Mouse (Mus musculus) T-helper 1 cell (primary cell): ENCODE data around the gene Slc25a22.

Experiments
- in situ Hi-C: fragments of 300-600 bp; cut with MboI, MseI; formaldehyde crosslinking; loops from one replicate; pipeline ENCODE4 v1.15.1; 2025; ENCODE audit warnings: high pct_unique_total_duplicates

The Slc25a22 gene

DNA sequence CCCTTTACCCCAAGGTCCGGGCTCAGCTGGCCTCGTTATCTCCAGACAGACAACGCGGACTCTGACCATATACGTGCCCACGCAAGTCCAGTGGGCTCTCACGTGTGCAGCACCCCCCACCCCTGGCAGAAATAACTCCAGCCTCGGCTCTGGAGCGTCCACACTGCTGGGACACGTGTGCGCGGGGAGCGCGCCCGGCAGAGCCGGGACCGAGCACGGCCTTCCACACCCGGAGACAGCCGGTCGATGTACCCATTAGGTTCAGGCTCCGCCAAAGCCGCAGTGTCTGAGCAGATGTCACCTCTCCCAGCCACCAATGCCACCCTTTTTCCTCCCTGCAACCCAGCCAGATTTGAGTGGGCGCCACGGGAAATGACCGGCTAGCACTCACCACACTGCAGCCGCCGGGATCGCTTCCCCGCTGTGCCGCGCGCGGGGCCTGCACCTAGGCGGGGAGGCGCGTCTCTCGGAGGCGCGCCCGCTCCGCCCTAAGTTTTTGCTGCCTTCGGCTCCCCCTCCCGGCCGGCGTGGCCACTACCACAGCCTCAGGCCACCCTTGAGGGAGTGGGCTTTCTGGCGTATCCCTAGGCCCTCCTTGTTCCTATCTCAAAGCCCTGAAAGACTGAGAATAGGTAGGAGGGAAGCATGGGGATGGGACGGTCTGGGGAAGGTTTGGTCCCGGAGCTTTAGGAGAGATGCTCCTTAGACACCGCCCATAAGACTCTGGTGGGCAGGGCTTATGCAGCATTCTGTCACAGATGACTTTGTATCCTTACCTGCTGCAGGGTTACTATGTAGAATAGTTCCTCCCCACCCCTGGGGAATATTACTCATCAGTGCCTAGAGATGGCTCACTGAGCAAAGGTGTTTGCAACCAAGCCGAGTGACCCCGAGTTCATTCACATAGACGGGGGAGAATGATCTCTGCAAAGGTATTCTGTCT, at the start of gene Slc25a22:
Gene Slc25a22, minus strand, starts transcription at position 715 of the 943 bp plus-strand sequence.
- in situ Hi-C loops = no loop called here

DNA sequence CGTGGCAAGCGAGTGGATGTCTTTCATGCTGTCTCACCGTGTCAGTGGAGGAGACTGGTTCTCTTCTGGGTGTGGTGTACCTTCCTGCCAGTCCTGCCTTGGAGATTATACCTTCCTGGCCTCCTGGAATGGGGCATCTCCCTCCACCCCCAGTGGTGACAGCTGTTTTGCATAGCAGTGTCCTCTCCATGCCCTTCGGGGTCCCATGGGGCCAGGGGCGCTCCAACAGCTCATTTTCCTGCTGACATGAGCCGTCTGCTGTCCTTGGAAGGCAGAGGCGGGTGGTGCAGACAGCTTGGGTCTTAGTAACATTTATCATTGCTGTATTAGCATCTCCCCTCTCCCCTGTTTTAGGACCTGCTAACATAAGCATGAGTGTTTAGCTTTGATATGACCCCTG, 49.4 kb upstream of the Slc25a22 start:
- in situ Hi-C loops = loop anchor here (5.0 kb wide), 2 partner anchors 35 to 270 kb away; no protein-coding TSS in a partner anchor

DNA sequence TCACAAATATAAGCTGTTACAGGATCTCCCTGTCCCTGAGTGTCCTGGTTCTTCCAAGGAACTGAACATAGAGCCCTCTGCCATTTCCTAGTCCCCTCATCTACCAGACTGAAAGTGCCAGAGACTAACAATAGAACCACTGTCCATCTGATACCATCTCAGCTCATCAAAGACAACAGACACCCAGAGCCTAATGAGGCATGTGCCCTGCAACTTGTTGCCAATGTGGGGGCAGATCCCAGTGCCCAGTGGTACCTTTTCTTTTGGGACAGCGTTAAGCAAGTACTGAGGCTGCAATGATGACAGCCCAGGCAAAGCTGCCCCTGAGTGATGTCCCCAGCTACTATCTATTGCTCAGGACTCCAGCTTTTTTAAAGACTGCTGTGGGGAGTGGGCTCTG, 48.5 kb upstream of the Slc25a22 start:
- in situ Hi-C loops = loop anchor here (5.0 kb wide), 2 partner anchors 36 to 271 kb away; no protein-coding TSS in a partner anchor

DNA sequence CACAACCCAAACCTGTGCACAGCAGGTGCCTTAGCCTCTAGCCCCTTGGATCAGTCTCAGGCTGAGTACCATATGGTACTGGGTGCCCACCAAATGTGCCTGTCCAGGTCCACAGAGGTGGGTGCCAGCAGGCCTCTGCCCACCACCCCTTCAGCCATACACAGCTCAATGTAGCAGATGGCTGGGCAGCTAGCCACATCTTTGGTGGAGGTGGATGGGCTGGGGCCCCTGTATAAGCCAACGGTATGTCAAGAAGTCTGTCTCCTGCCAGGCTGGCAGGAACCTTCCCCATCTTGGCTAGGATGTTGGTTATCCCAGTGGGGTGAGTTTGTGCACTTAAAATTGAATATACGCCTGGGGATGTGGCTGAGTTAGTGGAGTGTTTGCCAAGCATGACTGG, 47.9 kb upstream of the Slc25a22 start:
- in situ Hi-C loops = loop anchor here (5.0 kb wide), 2 partner anchors 37 to 272 kb away; no protein-coding TSS in a partner anchor

DNA sequence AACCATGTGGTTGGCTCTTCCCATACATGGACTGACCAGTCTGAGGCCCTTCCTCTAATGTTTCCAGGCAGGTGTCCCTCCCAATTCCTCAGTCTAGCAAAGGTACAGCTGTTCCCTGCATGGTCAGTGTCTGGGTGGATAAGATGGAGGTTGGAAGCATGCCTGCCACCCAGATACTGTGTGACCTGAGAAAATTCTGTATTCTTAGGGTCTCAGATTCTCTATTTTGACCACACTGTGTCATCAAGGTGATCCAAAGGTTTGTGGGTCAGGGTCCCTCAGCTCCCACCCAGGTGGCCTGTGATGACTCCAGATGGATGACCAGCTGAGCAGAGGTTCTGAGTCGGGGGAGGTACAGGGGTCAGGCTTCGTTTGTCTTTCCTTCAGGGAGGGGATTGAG, 47.5 kb upstream of the Slc25a22 start:
- in situ Hi-C loops = loop anchor here (5.0 kb wide), 2 partner anchors 37 to 272 kb away; no protein-coding TSS in a partner anchor

DNA sequence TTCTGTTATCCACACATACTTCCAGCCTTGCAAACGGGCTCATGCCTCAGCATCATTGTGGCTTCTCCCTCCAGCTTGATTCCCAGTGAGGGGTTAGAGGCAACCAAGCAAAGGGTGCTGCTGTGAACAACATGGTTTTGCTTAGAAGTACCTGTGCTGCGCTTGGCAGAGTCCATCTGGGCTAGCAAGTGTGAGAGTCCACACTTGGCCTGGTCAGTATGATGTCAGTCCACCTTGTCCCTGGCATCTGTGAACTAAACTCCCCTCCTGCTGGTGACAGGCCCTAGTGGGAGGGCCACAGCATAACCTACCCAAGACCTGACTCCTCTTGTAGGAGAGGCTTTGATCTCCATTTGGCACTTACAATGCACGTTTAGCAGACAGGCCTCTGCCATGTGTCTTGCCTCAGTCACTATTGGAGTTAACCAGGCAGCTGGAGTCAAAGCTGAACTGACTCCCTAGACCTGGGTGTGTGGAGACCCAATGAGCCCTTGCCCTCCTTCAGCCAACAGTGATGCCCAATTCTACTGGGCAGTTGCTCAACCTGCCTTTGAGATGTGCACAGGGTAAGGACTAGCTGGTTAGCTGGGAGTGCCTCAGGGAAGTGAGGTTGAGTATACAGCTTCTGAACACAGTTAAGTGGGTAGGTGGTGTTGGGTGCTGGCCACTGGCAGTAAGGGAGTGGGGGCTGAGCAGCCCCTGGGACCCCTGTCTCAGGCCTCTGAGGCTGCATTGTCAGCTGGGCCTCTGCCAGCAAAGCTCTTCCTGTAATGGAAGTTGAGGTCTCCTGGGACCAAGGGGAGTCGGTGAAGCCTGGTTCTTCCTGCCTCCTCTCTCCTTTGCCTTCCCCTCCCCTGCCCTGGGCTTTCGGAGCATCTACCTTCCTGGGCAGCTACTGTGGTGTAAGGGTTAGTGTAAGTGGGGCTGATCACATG, 46.8 kb upstream of the Slc25a22 start:
- in situ Hi-C loops = loop anchor here (5.0 kb wide), 3 partner anchors 38 to 273 kb away; no protein-coding TSS in a partner anchor

DNA sequence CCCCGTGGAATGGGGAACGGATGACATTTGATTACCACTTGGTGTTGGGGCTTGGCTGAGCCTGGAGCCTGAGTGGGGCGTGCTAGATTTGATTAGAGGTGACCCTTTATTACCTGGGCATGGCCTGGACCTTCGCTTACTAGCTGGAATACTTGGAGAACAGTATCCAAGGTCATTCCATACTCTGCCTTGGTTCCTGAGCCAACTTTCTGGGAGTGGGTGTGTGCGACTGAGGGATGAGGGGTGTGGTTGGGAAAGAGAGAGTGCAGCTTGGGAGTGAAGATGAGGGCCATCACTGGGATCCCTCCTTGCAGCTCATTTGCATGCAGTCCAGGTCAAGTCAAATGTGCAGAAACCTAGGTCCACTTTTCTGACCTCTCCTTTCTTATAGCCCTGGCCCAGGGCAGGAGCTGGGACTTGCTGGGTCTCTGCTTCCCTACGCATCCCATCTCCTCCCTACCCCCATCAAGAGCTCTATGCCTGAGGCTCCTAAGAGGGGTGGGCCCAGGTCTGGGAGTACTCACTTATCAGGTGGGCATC, 45.5 kb upstream of the Slc25a22 start:
- in situ Hi-C loops = loop anchor here (5.0 kb wide), 1 partner anchor 184 kb away; no protein-coding TSS in a partner anchor

DNA sequence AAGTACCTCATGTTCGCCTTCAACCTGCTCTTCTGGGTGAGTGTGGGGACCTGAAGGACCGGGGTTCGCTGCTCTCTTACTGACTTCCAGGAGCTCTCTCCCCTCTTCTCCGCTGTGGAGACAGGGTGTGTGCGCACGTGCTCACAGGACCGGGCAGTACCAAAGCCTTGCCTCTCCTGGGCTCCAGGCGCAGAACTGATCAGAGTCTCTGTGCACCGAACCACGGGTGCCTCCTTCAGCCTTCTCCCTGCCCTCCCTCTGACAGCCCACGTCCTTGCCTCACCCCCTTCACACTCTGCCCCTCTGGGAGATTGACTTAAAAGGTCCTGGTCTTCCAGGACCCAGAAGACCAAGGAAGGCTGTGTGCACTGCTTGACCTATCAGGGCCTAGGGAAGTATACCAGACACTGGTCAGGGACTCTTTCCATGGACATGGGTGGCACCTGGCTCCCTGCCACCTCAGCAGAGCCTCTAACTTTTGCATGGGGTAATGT, 44.9 kb upstream of the Slc25a22 start:
- in situ Hi-C loops = loop anchor here (5.0 kb wide), 1 partner anchor 185 kb away; no protein-coding TSS in a partner anchor

DNA sequence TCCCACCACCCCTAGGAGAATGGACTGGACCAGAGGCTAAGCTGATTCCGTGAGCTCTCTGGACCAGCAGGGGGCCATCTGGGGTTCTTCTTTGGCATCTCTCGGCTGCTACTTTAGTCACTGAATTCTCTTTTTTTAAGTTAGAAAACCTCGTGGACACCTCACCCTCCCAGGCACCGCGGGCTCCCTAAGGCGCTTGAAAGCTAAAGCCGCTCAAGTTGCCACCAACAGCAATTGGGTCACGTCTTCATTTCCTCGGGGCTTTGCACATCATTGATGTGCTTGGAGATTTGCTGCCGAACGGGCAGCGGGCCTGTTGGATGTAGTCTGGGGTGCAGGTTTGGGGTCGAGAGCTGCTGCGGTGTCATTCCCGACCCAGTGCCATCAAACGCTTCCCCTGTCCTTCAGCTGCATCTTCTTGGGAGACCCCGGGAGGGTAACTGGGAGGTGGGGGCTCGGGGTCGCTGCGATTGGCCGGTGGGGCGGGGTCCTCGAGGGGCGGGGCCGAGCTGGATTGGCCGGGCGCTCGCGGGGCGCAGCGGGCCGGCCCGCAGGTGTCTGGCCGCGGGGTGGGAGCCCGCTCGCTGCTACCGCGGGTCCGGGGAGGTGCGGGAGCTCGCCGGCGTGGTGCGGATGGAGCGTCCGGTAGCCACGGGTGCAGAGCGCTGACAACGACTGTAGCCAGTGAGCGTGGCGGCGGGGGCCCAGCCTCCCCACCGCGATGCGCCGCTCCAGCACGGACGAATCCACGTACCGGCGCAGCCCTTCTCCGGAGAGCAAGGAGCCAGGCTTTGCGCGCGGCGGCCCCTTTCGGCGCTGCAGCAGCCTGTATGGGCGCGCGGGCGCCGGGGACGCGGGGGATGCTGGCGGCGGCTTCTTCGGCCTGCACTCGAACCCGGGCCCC, 44.1 kb upstream of the Slc25a22 start:
- in situ Hi-C loops = loop anchor here (5.0 kb wide), 1 partner anchor 186 kb away; no protein-coding TSS in a partner anchor

DNA sequence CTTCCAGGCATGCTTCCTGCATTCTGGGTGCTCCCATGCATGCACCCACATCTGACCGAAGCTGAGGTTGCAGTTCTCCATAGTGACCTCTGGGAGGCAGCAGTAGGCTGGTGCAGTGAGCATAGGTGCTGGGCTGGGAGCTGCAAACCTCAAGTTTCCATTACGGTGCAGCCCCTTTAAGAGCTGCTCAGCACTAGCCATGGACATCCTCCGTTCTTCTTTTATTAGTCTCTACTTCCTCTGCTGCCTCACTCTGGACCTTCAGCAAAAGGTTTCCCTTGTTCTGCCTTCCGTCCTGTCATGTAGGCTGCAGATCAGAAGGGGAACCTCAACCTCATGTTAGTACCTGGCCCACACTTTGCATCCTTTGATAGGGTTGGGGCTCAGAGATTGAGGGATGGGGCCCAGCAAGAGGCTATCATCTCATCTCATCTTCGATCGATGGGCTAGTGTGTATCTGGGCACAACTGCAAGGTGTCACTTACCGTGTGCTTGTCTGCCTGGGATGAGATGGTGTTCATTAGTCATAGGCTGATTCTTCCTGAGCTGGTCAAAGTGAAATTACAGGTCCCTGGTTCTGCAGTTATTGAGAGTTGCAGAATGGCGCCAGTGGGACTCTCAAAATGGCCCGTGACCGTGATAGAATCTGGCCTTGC, 43.3 kb upstream of the Slc25a22 start:
- in situ Hi-C loops = loop anchor here (5.0 kb wide), 1 partner anchor 186 kb away; no protein-coding TSS in a partner anchor

DNA sequence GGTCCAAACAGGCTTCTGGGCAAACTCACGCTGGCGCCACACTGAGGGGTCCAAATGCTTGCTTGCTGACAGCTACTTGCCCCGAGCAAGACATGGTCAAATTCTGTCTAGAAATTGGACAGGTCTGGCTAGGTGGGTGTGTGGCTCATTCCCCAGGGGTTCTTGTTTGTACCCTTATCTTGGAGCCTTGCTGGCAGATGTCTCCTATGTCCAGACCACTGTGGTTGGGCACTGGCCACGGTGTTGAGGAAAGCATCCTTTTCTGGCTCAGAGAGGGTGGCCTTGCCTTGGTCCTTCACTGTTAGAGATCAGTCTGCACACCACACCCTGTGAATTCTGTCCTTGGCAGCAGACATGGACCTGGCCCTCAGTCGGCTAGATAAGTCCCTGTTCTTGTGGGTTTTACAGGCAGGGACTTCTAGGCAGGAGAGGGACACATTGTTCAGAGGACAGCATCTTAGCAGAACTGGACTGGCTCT, 40.6 kb upstream of the Slc25a22 start:
- in situ Hi-C loops = loop anchor here (10.0 kb wide), 1 partner anchor 906 kb away; the partner anchor contains the start of genes Ctsd and Gm49369

DNA sequence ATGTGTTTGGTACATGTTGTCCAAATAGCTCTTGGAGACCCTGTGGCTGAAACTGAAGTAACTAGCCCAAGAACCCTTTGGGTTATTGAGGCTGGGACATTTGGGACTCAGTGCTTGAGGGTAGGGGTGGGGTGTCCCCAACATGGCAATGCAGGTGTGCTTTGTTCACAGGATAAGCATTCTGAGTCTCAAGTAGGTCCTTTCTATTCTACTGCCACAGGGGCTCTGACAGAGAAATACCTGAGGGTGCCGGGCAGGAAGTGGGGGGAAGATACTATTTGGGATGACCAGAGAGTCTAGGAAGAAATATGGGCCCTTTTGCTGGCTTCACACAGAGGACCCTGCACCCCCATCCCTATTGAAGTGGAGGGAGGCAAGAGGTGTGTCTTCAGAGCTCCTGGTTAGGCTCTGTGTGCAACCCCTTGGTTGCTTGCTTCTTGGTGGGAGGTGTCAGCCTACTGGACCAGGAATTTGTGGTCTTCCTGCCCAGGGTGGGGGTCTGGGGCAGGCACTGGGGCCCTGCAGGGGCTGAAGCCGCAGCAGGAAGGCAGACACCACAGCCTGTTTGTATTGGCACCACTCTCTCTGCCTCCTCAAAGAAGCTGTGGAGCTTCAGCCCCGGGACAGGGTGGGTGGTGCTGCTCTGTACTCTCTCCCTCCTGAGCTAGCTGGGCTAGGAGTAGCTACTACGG, 40.0 kb upstream of the Slc25a22 start:
- in situ Hi-C loops = loop anchor here (10.0 kb wide), 1 partner anchor 907 kb away; the partner anchor contains the start of genes Ctsd and Gm49369

DNA sequence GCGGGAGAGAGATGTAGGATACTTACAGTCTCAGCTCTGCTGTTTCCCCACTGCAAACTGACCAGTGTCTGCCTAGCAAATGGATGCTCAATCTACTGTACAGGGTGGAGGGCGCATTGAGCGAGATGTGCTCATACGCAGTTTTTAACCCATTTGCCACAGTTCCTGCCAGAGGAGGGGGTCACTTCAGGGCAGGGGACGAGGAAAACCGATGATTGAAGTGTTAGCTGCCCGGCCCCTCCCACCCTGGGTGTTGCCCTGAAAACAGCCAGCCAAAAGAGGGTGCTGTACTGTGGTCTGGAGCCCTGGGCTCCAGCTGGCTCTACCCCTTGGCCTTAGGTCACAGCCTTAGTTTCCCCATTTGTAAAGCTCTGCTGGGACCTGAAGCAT, 39.3 kb upstream of the Slc25a22 start:
- in situ Hi-C loops = loop anchor here (10.0 kb wide), 1 partner anchor 908 kb away; the partner anchor contains the start of genes Ctsd and Gm49369

DNA sequence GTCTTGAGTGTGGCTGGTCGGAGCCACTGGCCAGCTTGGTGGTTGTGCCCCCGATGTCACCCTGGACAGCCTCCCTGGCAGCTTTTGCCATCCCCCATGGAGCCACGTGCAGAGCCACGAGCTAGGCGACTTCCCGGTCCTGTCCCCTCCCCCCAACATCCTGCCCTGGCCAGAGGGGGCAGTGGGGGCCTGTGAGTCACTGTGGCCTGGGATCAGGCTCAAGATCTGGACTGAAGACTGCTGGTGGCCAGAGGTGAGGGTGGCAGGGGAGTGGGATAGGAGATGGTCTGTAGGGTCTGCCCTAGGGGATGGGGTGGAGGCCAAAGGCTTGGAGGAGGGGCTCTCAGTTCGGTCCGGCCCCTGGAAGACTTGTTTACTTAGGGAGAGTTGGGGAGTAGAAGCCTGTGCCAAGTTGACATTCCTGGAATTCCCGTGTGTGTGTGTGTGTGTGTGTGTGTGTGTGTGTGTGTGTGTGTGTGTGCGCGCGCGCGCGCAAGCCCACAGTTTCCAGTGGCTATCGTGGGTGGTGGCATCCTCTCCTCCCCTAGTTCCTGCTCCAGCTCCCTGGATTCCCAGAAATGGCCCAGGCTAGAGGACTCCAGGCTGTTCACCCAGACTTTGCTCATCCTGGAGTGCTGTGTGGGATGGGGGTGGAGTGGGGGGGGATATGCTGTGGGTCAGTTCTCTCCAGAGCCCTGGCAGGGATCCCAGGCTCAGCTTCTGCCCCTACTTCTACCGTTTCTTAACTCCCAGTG, 38.7 kb upstream of the Slc25a22 start:
- in situ Hi-C loops = loop anchor here (10.0 kb wide), 1 partner anchor 908 kb away; the partner anchor contains the start of genes Ctsd and Gm49369

DNA sequence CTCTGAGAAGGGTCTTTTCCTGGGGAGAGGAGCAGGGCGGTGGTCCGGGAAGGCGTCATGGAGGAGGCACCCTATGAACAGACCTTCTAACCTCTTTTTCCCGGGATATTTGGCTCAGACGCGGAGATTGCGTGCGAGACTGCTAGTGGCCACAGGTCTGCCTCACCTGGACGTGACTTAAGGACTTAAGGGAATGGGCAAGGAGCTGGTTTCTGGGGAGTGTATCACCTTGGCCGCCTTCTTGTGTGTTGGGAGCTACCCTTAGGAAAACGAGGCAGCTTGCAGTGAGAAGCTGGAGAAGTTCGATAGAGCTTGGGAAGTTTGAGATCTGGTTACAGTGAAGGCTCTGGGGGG, 38.1 kb upstream of the Slc25a22 start:
- in situ Hi-C loops = loop anchor here (10.0 kb wide), 1 partner anchor 909 kb away; the partner anchor contains the start of genes Ctsd and Gm49369

DNA sequence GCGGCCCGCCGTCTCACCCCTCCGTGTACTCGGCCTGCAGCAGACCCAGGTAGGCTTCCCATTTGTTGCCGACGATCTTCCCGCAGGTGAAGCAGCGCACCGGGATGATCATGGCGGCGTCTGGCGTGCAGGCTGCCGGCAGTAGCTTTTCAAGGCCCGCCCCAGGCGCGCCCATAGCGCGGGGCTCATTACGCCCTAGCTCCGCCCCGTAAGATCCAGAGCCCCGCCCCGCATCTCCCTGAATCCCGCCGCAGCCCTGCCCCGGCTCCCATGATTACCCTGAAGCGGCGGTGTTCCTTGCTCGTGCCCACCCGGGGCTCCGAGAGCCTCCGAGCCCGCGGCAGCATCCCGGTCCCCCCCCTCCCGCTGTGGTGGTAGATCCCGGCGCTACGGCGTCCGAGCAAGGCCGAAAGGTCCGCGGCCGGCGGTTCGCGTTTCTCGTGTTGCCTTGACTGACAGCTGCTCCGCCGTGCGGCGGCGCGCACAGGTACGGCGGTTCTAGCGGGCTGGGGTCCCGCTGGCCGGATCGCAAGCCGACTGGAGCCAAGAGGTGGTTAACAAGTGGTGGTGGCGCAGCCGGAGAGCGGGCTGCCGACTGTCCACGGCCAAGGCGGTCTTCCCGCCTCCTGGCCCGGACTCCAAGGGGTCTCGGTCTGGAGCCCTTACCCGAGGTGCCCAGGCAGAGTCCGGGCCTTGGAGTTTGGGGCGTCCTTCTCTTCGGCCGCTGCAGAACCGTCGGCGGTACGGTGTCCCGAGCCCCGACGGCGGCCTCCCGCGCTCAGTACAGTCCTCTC, 37.5 kb upstream of the Slc25a22 start, which contains the start of the genes Polr2l and Tspan4:
Gene Polr2l, minus strand, starts transcription at position 122 of the 794 bp plus-strand sequence.
Gene Tspan4, plus strand, starts transcription at position 230 of the 794 bp plus-strand sequence.
- in situ Hi-C loops = loop anchor here (10.0 kb wide), 1 partner anchor 910 kb away; the partner anchor contains the start of genes Ctsd and Gm49369
